Mouse (Mus musculus) kidney, embryonic 16.5 days (tissue): ENCODE measurements at regions not wholly inside any gene's neighbourhood (a gene's known extent, or its start where the extent isn't known, plus 50 kb on each side); places are given as distances from the start of the nearest gene placed in this dataset.
A peak's percentile ranks its signal among the peaks of the same experiment; 100 is the strongest.

Source experiments
- ATAC-seq: fragments of 200-750 bp; cut with Nextera tagmentation; 2 replicates; pipeline ENCODE4 v1.8.0; 2017; ENCODE audit warnings: moderate TSS enrichment; ENCODE audit not compliant: low FRiP score, low TSS enrichment
- H3K27ac ChIP-seq: fragments of 300-500 bp; sonication (generic); 2 replicates; pipeline ENCODE4 v1.5.1; 2014; ENCODE audit warnings: low read length
- H3K27me3 ChIP-seq: fragments of 300-500 bp; sonication (generic); 2 replicates; pipeline ENCODE4 v1.6.1; 2014; ENCODE audit warnings: low read length, control low read depth, mixed read lengths; ENCODE audit not compliant: insufficient read depth
- H3K36me3 ChIP-seq: fragments of 300-500 bp; sonication (generic); 2 replicates; pipeline ENCODE4 v1.6.1; 2014; ENCODE audit warnings: low read length, control low read depth, mixed read lengths; ENCODE audit not compliant: insufficient read depth
- H3K4me1 ChIP-seq: fragments of 300-500 bp; sonication (generic); 2 replicates; pipeline ENCODE4 v1.6.1; 2014; ENCODE audit warnings: low read length, control low read depth, mixed read lengths; ENCODE audit not compliant: insufficient read depth
- H3K4me2 ChIP-seq: fragments of 300-500 bp; sonication (generic); replicated peaks from 2 replicates; pipeline ENCODE4 v1.6.1; 2014; ENCODE audit warnings: low read depth, low read length
- H3K4me3 ChIP-seq: fragments of 300-500 bp; sonication (generic); 2 replicates; pipeline ENCODE4 v1.5.1; 2014; ENCODE audit warnings: mild to moderate bottlenecking, low read length
- H3K9ac ChIP-seq: fragments of 300-500 bp; sonication (generic); replicated peaks from 2 replicates; pipeline ENCODE4 v1.6.1; 2014; ENCODE audit warnings: low read length
- H3K9me3 ChIP-seq: fragments of 300-500 bp; sonication (generic); 2 replicates; pipeline ENCODE4 v1.6.1; 2016; ENCODE audit warnings: low read length, control low read depth
- WGBS: fragments of 180-500 bp; shearing (Covaris S2); extraction: QIAGEN DNeasy Blood & Tissue Kit; methylation state at CpG from one replicate; pipeline ENCODE4 v1.1.7; 2014; 5-methylcytosine and 5-hydroxymethylcytosine counted together

- WGBS: 56% methylated on average over 12 of the region's 12 CpGs
Observed at GRCm38 (mm10) chr5:119370481-119370880, 300.0 kb upstream of the Tbx3 start.

DNA sequence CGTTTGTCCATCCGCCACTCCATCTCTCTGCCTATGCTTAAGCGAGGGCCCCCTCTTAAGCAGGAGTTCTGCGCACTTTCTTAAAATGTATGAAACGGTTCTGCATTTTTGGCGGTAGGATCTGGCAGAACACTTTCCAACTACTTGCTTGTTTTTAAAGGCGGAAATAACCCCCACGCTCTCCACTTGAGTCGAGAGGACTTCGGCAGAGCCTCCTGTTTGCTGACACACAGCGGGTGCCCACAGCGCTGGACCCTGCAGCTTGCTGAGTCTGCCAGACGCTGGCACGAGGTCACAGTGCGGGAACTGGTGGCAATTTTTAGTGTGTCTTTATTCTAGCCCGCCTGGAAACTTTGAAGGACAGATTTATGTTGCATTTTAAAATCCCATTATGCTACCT is 299.5 kb upstream of the Tbx3 start:
- WGBS: 36% methylated on average over 16 of the region's 16 CpGs
- ATAC-seq: no peak

More at GRCm38 (mm10) chr5:119370481-119370880, 300.0 kb upstream of the Tbx3 start:
- Histone ChIP-seq H3K9me3 (no peaks in the 10 kb centered on the region), H3K27me3 (no peaks in the 10 kb centered on the region), H3K4me2 (peak overlapping the region; percentile 38), H3K9ac (no peak overlapping the region), H3K36me3 (no peaks in the 10 kb centered on the region), H3K4me1 (no peaks in the 10 kb centered on the region), H3K4me3 (no peak overlapping the region), H3K27ac (peak overlapping the region; percentile 80)
- no peak for ATAC-seq

DNA sequence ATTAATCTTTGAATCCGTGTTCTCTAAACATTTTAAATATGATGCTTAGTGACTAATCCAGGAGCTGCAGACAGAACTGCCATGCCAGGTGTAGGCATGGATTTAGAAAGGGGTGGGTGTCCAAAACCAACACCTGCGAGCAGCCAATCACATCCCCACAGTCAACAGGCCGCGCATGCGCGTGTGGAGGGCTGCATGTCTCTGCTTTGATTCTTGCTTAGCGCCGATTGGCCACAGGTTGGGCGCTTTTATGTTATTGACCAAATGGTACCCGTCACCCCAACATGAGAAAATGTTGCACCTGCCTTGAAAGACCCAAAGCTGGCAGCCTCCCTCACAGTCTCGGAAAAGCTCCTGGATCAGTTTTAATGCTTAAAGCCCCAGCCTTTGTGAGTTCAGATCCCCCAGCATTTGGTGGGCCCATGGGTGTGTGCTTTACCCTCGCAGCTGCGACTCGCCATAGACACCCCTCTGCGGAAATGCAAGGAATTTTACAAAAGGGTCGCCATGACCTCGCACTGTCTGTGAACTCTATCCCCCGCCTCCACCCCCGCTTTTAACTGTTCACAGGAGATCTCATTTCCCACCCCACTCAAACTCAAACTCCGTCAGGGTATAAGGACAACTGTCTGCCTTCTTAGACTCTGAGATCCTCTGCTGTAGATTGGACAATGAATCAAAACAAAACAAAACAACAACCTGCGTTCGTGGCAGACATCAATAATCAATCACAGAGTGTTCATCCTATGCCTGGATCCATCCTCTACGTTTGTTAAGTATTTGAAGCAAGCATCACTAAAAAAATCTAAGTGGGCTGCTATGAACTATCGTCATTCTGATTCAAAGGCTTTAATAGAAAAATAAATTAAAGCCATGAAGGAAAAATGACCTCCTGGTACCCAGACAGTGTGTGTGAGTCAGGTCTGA is 296.4 kb upstream of the Tbx3 start:
- H3K27me3 ChIP-seq: no peaks in the 10 kb centered on the region

More for the DNA sequence above, 299.5 kb upstream of the Tbx3 start:
- Histone ChIP-seq H3K27ac (peak overlapping the region; percentile 80), H3K4me2 (peak overlapping the region; percentile 38), H3K9me3 (no peaks in the 10 kb centered on the region), H3K4me3 (no peak overlapping the region), H3K4me1 (no peaks in the 10 kb centered on the region), H3K9ac (no peak overlapping the region), H3K27me3 (no peaks in the 10 kb centered on the region), H3K36me3 (no peaks in the 10 kb centered on the region)

GRCm38 (mm10) chr5:119374861-119375260 is 295.6 kb upstream of the Tbx3 start:
- no peak for ATAC-seq
- no peak overlapping the region for H3K27ac ChIP-seq
- H3K9me3 ChIP-seq: no peaks in the 10 kb centered on the region
- 92% methylated on average over 3 of the region's 3 CpGs for WGBS
- no peak overlapping the region for H3K4me2 ChIP-seq
- no peak overlapping the region for H3K9ac ChIP-seq
- no peaks in the 10 kb centered on the region for H3K36me3 ChIP-seq
- H3K4me1 ChIP-seq: 0 out of 2 replicates have a peak, but pooled peaks cover 5% of the 10 kb centered on the region
- no peaks in the 10 kb centered on the region for H3K27me3 ChIP-seq
- no peak overlapping the region for H3K4me3 ChIP-seq

More for the DNA sequence above, 296.4 kb upstream of the Tbx3 start:
- no peak overlapping the region for H3K27ac ChIP-seq
- ATAC-seq: no peak
- 81% methylated on average over 24 of the region's 24 CpGs for WGBS
- no peaks in the 10 kb centered on the region for H3K36me3 ChIP-seq
- H3K9me3 ChIP-seq: no peaks in the 10 kb centered on the region
- H3K4me2 ChIP-seq: no peak overlapping the region
- H3K4me3 ChIP-seq: no peak overlapping the region
- no peak overlapping the region for H3K9ac ChIP-seq
- H3K4me1 ChIP-seq: 0 out of 2 replicates have a peak, but pooled peaks cover 5% of the 10 kb centered on the region

GRCm38 (mm10) chr5:119378261-119378660 is 292.2 kb upstream of the Tbx3 start:
- H3K36me3 ChIP-seq: no peaks in the 10 kb centered on the region
- H3K27ac ChIP-seq: no peak overlapping the region
- no peak overlapping the region for H3K4me2 ChIP-seq
- H3K4me3 ChIP-seq: no peak overlapping the region
- no peak overlapping the region for H3K9ac ChIP-seq
- WGBS: 17% methylated on average over 8 of the region's 8 CpGs
- H3K27me3 ChIP-seq: no peaks in the 10 kb centered on the region
- 0 out of 2 replicates have a peak, but pooled peaks cover 5% of the 10 kb centered on the region for H3K4me1 ChIP-seq
- 0 out of 2 replicates have a peak, but pooled peaks cover 3% of the 10 kb centered on the region for H3K9me3 ChIP-seq
- no peak for ATAC-seq

DNA sequence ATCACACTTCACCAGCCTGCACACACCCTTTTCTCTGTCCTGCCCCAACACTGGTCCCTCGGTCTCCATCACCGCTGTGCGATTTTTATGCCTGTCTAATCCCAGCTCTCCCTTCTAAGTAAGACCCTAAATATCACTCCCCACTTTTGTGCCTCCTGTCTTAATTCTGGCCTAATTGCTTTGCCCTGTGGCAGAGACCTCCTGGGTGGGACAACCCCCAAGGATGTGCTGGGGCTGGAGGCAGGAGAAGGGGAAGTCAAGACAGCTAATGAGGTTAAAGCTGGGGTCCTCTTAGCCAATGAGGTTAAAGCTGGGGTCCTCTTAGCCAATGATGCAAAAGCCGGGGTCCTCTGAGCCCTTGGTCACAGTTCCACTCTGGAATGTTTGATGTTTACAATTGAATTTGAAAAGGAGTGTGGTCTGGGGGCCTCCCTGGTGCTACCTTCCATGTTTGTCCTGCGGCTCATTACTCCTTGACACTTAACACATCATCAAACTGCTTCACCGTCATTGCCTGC is 290.5 kb upstream of the Tbx3 start:
- H3K27ac ChIP-seq: no peak overlapping the region
- no peak overlapping the region for H3K4me3 ChIP-seq
- no peaks in the 10 kb centered on the region for H3K27me3 ChIP-seq
- no peak overlapping the region for H3K9ac ChIP-seq
- WGBS: 63% methylated on average over 6 of the region's 6 CpGs
- ATAC-seq: no peak
- H3K9me3 ChIP-seq: 0 out of 2 replicates have a peak, but pooled peaks cover 3% of the 10 kb centered on the region
- no peak overlapping the region for H3K4me2 ChIP-seq
- H3K36me3 ChIP-seq: no peaks in the 10 kb centered on the region
- 0 out of 2 replicates have a peak, but pooled peaks cover 5% of the 10 kb centered on the region for H3K4me1 ChIP-seq

GRCm38 (mm10) chr5:119381495-119381894 is 289.0 kb upstream of the Tbx3 start:
- H3K9ac ChIP-seq: no peak overlapping the region
- no peak overlapping the region for H3K27ac ChIP-seq
- no peaks in the 10 kb centered on the region for H3K27me3 ChIP-seq
- ATAC-seq: no peak
- H3K9me3 ChIP-seq: 0 out of 2 replicates have a peak, but pooled peaks cover 3% of the 10 kb centered on the region
- 30% methylated on average over 12 of the region's 12 CpGs for WGBS
- H3K36me3 ChIP-seq: no peaks in the 10 kb centered on the region
- H3K4me1 ChIP-seq: 0 out of 2 replicates have a peak, but pooled peaks cover 5% of the 10 kb centered on the region
- no peak overlapping the region for H3K4me3 ChIP-seq
- H3K4me2 ChIP-seq: no peak overlapping the region

DNA sequence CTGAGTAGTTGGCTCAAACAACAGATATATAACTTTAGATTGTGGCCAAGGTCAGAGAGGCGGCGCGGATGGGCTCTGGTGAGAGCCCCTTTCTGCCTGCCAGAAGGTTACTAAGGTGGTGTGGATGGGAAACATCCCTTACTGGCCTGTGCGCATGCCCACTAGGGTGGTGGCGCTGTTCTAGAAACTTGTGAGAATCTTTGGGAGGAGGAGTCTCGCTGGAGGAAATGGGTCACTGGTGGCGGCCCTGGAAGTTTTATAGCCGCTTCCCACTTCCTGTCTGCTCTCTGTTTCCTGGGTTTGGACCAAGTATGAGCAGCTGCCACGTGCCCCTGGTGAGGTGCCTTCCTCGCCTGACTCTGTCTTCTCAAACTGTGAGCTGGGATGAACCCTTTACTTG is 285.0 kb upstream of the Tbx3 start:
- Histone ChIP-seq H3K27me3 (no peaks in the 10 kb centered on the region), H3K27ac (no peak overlapping the region), H3K36me3 (no peaks in the 10 kb centered on the region), H3K9me3 (0 out of 2 replicates have a peak, but pooled peaks cover 3% of the 10 kb centered on the region), H3K4me2 (no peak overlapping the region), H3K9ac (no peak overlapping the region), H3K4me3 (no peak overlapping the region), H3K4me1 (peaks cover 4% of the 10 kb centered on the region; the same call in 1 of the 2 replicates)
- 82% methylated on average over 10 of the region's 10 CpGs for WGBS
- no peak for ATAC-seq

GRCm38 (mm10) chr5:119386821-119387220 is 283.6 kb upstream of the Tbx3 start:
- WGBS: 73% methylated on average over 8 of the region's 8 CpGs
- Histone ChIP-seq H3K4me3 (no peak overlapping the region), H3K27ac (no peak overlapping the region), H3K9me3 (0 out of 2 replicates have a peak, but pooled peaks cover 3% of the 10 kb centered on the region), H3K4me1 (peaks cover 4% of the 10 kb centered on the region; the same call in 1 of the 2 replicates), H3K4me2 (no peak overlapping the region), H3K36me3 (no peaks in the 10 kb centered on the region), H3K9ac (no peak overlapping the region), H3K27me3 (no peaks in the 10 kb centered on the region)
- ATAC-seq: no peak
